Mouse (Mus musculus) MEL (cell line): ENCODE results near the gene Ppp2r2c. TPM values are rescaled to one million over a fixed set of nuclear protein-coding genes. Genes with fewer than 3 reads are reported as not detected.

Experiments used
- DNase-seq: peaks from one replicate; pipeline ENCODE4 v3.0.0; 2011; ENCODE audit warnings: low read depth, low spot score
- H3K27ac ChIP-seq: 2 replicates; pipeline ENCODE4 v1.5.1; 2012; ENCODE audit warnings: low read depth, mild to moderate bottlenecking, control low read depth, low read length, moderate library complexity; ENCODE audit not compliant: control insufficient read depth
- H3K27me3 ChIP-seq, 2 experiments: fragments of 150-350 bp in 1 of 2; sonication (generic) in 1 of 2; 2 replicates each; pipeline ENCODE4 v1.6.1; 2012; ENCODE audit warnings: low read length in 2 of 2, mild to moderate bottlenecking in 2 of 2, improper control_type of control experiment in 1 of 2, moderate library complexity in 1 of 2; ENCODE audit not compliant: insufficient read depth in 2 of 2, control insufficient read depth in 1 of 2
- H3K36me3 ChIP-seq, 2 experiments: 2 replicates each; pipeline ENCODE4 v1.6.1; 2012 to 2014; ENCODE audit warnings: low read length in 2 of 2, improper control_type of control experiment in 1 of 2, inconsistent platforms in 1 of 2, mild to moderate bottlenecking in 1 of 2; ENCODE audit not compliant: insufficient read depth in 2 of 2, control insufficient read depth in 1 of 2
- H3K4me1 ChIP-seq, 2 experiments: fragments of 150-350 bp in 1 of 2; sonication (generic) in 1 of 2; 2 replicates each; pipeline ENCODE4 v1.6.1; 2012; ENCODE audit warnings: low read length in 2 of 2, improper control_type of control experiment in 1 of 2, mild to moderate bottlenecking in 1 of 2; ENCODE audit not compliant: insufficient read depth in 2 of 2, control insufficient read depth in 1 of 2
- H3K4me3 ChIP-seq, 2 experiments: fragments of 150-350 bp in 1 of 2; sonication (generic) in 1 of 2; 2 replicates each; pipeline ENCODE4 v1.5.1; 2012; ENCODE audit warnings: low read depth in 2 of 2, low read length in 2 of 2, mild to moderate bottlenecking in 2 of 2, moderate library complexity in 2 of 2, control low read depth in 1 of 2, improper control_type of control experiment in 1 of 2; ENCODE audit not compliant: control insufficient read depth in 1 of 2, insufficient read depth in 1 of 2
- H3K79me2 ChIP-seq: 2 replicates; pipeline ENCODE4 v1.6.1; 2012; ENCODE audit warnings: mild to moderate bottlenecking, low read length, moderate library complexity; ENCODE audit not compliant: control insufficient read depth, poor library complexity, insufficient read depth
- H3K9ac ChIP-seq: 2 replicates; pipeline ENCODE4 v1.6.1; 2012; ENCODE audit warnings: low read depth, mild to moderate bottlenecking, control low read depth, low read length, moderate library complexity; ENCODE audit not compliant: control insufficient read depth, poor library complexity, severe bottlenecking
- H3K9me3 ChIP-seq: fragments of 150-350 bp; sonication (generic); replicated peaks from 2 replicates; pipeline ENCODE4 v1.6.1; 2012; ENCODE audit warnings: mild to moderate bottlenecking, low read length, improper control_type of control experiment, moderate library complexity; ENCODE audit not compliant: insufficient read depth
- CHD1 ChIP-seq: IDR thresholded peaks from 2 replicates; pipeline ENCODE4 v1.6.1; 2012; ENCODE audit warnings: low read depth, mild to moderate bottlenecking, inconsistent platforms, low read length, improper control_type of control experiment
- CHD2 ChIP-seq: IDR thresholded peaks from 2 replicates; pipeline ENCODE4 v1.6.1; 2011; ENCODE audit warnings: low read length, improper control_type of control experiment
- CTCF ChIP-seq, 3 experiments: IDR thresholded peaks in 2 of 3; conservative IDR thresholded peaks in 1 of 3; 2 replicates each; pipeline ENCODE4 v1.5.1; 2011 to 2012; ENCODE audit warnings: low read length in 3 of 3, low read depth in 2 of 3, mild to moderate bottlenecking in 2 of 3, improper control_type of control experiment in 1 of 3, inconsistent platforms in 1 of 3, mixed read lengths in 1 of 3, moderate library complexity in 1 of 3; ENCODE audit not compliant: control insufficient read depth in 1 of 3, insufficient read depth in 1 of 3, poor library complexity in 1 of 3, severe bottlenecking in 1 of 3
- E2F4 ChIP-seq: IDR thresholded peaks from 2 replicates; pipeline ENCODE4 v1.6.1; 2011; ENCODE audit warnings: low read depth, low read length, improper control_type of control experiment, borderline replicate concordance
- ELF1 ChIP-seq: IDR thresholded peaks from 2 replicates; pipeline ENCODE4 v1.6.1; 2014; ENCODE audit warnings: low read depth, mild to moderate bottlenecking, inconsistent platforms, low read length, improper control_type of control experiment, moderate library complexity
- ETS1 ChIP-seq: IDR thresholded peaks from 2 replicates; pipeline ENCODE4 v1.6.1; 2012; ENCODE audit warnings: low read depth, mild to moderate bottlenecking, inconsistent platforms, low read length, improper control_type of control experiment, moderate library complexity
- GABPA ChIP-seq: IDR thresholded peaks from 2 replicates; pipeline ENCODE4 v1.6.1; 2012; ENCODE audit warnings: low read depth, mild to moderate bottlenecking, inconsistent platforms, low read length, improper control_type of control experiment, moderate library complexity
- GATA1 ChIP-seq: IDR thresholded peaks from 2 replicates; pipeline ENCODE4 v1.6.1; 2011; ENCODE audit warnings: low read depth, low read length, improper control_type of control experiment
- JUND ChIP-seq: IDR thresholded peaks from 2 replicates; pipeline ENCODE4 v1.6.1; 2011; ENCODE audit warnings: low read depth, mild to moderate bottlenecking, improper control_type of control experiment, low read length
- MAFK ChIP-seq: IDR thresholded peaks from 2 replicates; pipeline ENCODE4 v1.6.1; 2011; ENCODE audit warnings: low read depth, mild to moderate bottlenecking, low read length, improper control_type of control experiment, borderline replicate concordance
- MXI1 ChIP-seq: IDR thresholded peaks from 2 replicates; pipeline ENCODE4 v1.6.1; 2011; ENCODE audit warnings: mild to moderate bottlenecking, low read depth, low read length, improper control_type of control experiment
- NELFE ChIP-seq: IDR thresholded peaks from 2 replicates; pipeline ENCODE4 v1.6.1; 2011; ENCODE audit warnings: low read depth, low read length, improper control_type of control experiment
- RAD21 ChIP-seq: IDR thresholded peaks from 2 replicates; pipeline ENCODE4 v1.6.1; 2011; ENCODE audit warnings: mild to moderate bottlenecking, low read depth, low read length, improper control_type of control experiment
- TBP ChIP-seq: IDR thresholded peaks from 2 replicates; pipeline ENCODE4 v1.8.0; 2011; ENCODE audit warnings: low read depth, low read length, improper control_type of control experiment
- TCF12 ChIP-seq: IDR thresholded peaks from 2 replicates; pipeline ENCODE4 v1.6.1; 2014; ENCODE audit warnings: low read depth, mild to moderate bottlenecking, inconsistent platforms, low read length, improper control_type of control experiment, moderate library complexity
- USF2 ChIP-seq, 2 experiments: IDR thresholded peaks; 2 replicates each; pipeline ENCODE4 v1.6.1; 2011 to 2012; ENCODE audit warnings: improper control_type of control experiment in 2 of 2, low read length in 2 of 2, borderline replicate concordance in 1 of 2, inconsistent platforms in 1 of 2, low read depth in 1 of 2, mild to moderate bottlenecking in 1 of 2; ENCODE audit not compliant: insufficient read depth in 1 of 2
- ZNF384 ChIP-seq: IDR thresholded peaks from 2 replicates; pipeline ENCODE4 v1.6.1; 2012; ENCODE audit warnings: low read depth, mild to moderate bottlenecking, inconsistent platforms, low read length, improper control_type of control experiment
- polyA plus RNA-seq, 2 experiments: library from polyadenylated mRNA; stranded (reverse) in 1 of 2; unstranded in 1 of 2; fragments of >175 nt in 1 of 2; fragments of >200 nt in 1 of 2; gene quantifications; 2 replicates each; pipeline versions ENCODE4 v1.2.1 to v1.2.4; 2012; ENCODE audit warnings: low replicate concordance in 2 of 2, low read depth in 1 of 2; ENCODE audit not compliant: insufficient read length in 2 of 2, insufficient read depth in 1 of 2, missing spikeins in 1 of 2
- total RNA-seq: library from RNA; depleted of rRNA; stranded (reverse); fragments of 300-350 nt; gene quantifications from 2 replicates; pipeline ENCODE4 v1.2.3, GENCODE M21; 2012

The Ppp2r2c gene
- total and polyA plus RNA-seq, 3 experiments, result not detected

GRCm38 (mm10) chr5:36989625-36989977 lies 121.3 kb downstream of the Ppp2r2c start:
- Histone ChIP-seq H3K27me3 (no peaks in the 10 kb centered on the region), H3K4me3 (no peak overlapping the region), H3K9ac (no peak overlapping the region), H3K36me3 (no peaks in the 10 kb centered on the region), H3K79me2 (no peaks in the 10 kb centered on the region), H3K9me3 (no peaks in the 10 kb centered on the region; the same call in 1 of the 2 replicates), H3K4me1 (no peaks in the 10 kb centered on the region), H3K27ac (no peak overlapping the region)
- TF ChIP-seq MAFK, result no peak
- TF ChIP-seq CTCF (IDR thresholded peaks at IDR 0.05 in 2 of 3, conservative IDR thresholded peaks at IDR 0.05 in 1 of 3; ENCODE audit: control insufficient read depth in 1 of 3, insufficient read depth in 1 of 3, low read depth in 2 of 3, low read length in 3 of 3, poor library complexity in 1 of 3, severe bottlenecking in 1 of 3), result no peak
- TF ChIP-seq TBP, result no peak
- no peak for TF ChIP-seq CHD1
- no peak for TF ChIP-seq GATA1
- no peak for TF ChIP-seq ETS1
- TF ChIP-seq ZNF384, result no peak
- TF ChIP-seq NELFE, result no peak
- TF ChIP-seq USF2 (IDR thresholded peaks at IDR 0.05; ENCODE audit: borderline replicate concordance in 1 of 2, insufficient read depth in 1 of 2, low read depth in 1 of 2, low read length in 2 of 2), result no peak
- no peak for TF ChIP-seq E2F4
- no peak for TF ChIP-seq GABPA
- TF ChIP-seq JUND, result no peak
- TF ChIP-seq MXI1, result no peak
- no peak for DNase-seq

GRCm38 (mm10) chr5:36990196-36990595 lies 121.9 kb downstream of the Ppp2r2c start:
- Histone ChIP-seq H3K79me2 (no peaks in the 10 kb centered on the region), H3K4me3 (no peak overlapping the region), H3K4me1 (no peaks in the 10 kb centered on the region), H3K9ac (no peak overlapping the region), H3K36me3 (no peaks in the 10 kb centered on the region), H3K27me3 (no peaks in the 10 kb centered on the region), H3K9me3 (no peaks in the 10 kb centered on the region; the same call in 1 of the 2 replicates), H3K27ac (no peak overlapping the region)
- DNase-seq, result no peak
- no peak for TF ChIP-seq TCF12
- TF ChIP-seq RAD21, result no peak
- no peak for TF ChIP-seq GATA1
- TF ChIP-seq CHD2, result no peak
- TF ChIP-seq ELF1, result no peak
- TF ChIP-seq JUND, result no peak
- TF ChIP-seq ETS1, result no peak
